Mouse (Mus musculus): ENCODE measurements around the gene Zmiz1. TPM values are rescaled to one million over a fixed set of nuclear protein-coding genes. Genes with fewer than 3 reads are reported as not detected.

Zmiz1 gene
- polyA plus RNA-seq, 1 experiment = 99.2 TPM

DNA sequence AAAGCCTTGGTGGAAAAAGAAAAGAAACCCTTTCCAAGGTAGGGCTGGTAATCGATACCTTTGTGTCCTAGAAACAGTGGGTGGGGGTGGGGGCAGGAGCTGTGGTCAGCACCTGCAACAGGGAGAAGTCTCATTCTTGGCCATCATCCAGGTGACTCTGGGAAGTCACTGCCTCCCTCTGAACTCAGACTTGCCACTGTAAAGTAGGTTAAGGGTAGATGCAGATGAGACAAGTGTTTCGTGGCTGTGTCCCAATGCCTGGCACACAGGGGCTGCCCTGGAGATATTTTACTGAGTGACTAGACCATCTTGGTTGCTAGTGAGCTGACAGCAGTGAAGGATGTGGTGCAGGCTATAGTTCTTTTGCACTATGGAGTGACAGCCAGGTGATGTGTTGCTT is 79.5 kb downstream of the Zmiz1 start:
- no peak for TF ChIP-seq CTCF (IDR thresholded peaks at IDR 0.05; ENCODE audit: low read depth, low read length)
- no peak for TF ChIP-seq POLR2A (IDR thresholded peaks at IDR 0.05; ENCODE audit: borderline replicate concordance, low read depth, low read length)
- no peak overlapping the region for H3K4me3 ChIP-seq (ENCODE audit: insufficient read depth, low read length)
- no peak overlapping the region for H3K27ac ChIP-seq (ENCODE audit: insufficient read depth, low read depth, low read length)
- H3K4me1 ChIP-seq (ENCODE audit: control insufficient read depth, insufficient read depth, low read length) = peaks cover 16% of the 10 kb centered on the region; the same call in 1 of the 2 replicates

DNA sequence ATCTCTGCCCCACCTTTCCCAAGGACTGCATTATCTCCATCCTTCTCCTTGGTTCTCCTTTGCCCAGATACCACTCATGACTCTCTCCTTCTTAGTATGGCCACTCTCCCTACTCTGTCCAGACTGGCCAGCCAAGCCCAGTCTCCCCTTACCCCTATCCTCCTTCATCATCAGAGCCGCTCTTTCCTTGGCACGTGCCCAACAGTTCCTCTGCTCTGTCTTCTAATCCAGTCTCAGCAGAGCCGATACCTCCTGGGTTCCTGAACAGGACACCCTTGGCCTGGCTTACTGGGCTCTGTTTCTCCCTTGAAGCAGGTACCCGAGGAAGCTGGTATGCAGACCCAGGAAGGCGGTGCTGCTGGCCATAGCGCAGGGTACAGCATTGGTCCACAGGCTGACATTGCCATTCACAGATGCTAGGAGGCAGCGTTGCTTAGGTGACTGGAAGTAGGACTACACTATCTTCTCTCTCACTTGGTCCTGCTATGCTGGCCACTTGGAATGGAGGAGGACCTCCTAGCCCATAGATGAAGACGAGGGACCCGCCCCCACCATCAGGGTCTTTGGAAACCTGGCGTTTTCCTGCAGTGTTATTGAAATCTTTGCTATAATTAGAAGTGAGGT is 80.6 kb downstream of the Zmiz1 start:
- Histone ChIP-seq H3K27ac (ENCODE audit: insufficient read depth, low read depth, low read length) (no peak overlapping the region), H3K4me3 (ENCODE audit: insufficient read depth, low read length) (no peak overlapping the region), H3K4me1 (ENCODE audit: control insufficient read depth, insufficient read depth, low read length) (peaks cover 14% of the 10 kb centered on the region; the same call in 1 of the 2 replicates)
- TF ChIP-seq CTCF (IDR thresholded peaks at IDR 0.05; ENCODE audit: low read depth, low read length) (no peak), POLR2A (IDR thresholded peaks at IDR 0.05; ENCODE audit: borderline replicate concordance, low read depth, low read length) (no peak)

DNA sequence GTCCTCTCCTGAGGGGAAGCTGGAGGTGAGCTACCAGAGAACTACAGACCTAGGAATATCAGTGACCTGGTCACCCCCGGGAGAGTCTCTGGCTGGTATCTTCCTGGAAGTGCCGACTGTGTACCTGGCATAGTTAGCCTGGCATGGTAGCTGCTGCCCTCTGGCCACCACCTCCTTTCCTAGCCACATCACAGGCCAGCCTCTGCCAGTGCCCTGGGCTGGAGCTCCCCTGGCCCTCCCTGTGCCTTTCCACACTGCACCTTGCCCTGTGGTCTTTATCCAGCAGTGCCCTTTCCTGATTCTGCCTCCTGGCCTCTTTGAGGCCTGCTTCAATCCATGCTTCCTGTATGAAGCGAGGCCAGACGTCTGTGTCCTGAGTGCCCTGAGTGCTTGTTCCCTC is 81.2 kb downstream of the Zmiz1 start:
- Histone ChIP-seq H3K27ac (ENCODE audit: insufficient read depth, low read depth, low read length) (no peak overlapping the region), H3K4me3 (ENCODE audit: insufficient read depth, low read length) (no peak overlapping the region), H3K4me1 (ENCODE audit: control insufficient read depth, insufficient read depth, low read length) (peaks cover 10% of the 10 kb centered on the region; the same call in 1 of the 2 replicates)
- TF ChIP-seq POLR2A (IDR thresholded peaks at IDR 0.05; ENCODE audit: borderline replicate concordance, low read depth, low read length) = no peak
- no peak for TF ChIP-seq CTCF (IDR thresholded peaks at IDR 0.05; ENCODE audit: low read depth, low read length)

DNA sequence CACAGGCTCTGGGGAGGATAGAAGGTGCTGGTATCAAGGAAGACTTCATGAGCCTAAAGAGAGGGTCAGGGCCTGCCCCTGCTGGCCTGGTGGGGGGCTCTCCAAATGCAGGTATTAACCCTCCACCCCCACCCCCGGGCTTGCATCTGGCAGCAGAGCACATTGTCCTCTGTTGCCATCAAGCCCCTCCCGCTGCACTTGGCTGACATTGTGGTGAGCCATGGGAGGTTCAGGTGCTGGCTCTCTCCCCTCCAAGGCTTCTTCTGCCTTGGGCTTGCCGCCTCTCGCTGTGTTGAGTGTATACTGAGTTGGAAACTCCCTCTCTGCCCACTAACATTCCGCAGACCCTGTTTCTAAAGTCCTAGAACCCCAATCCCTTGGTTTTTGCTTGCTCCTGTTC is 82.2 kb downstream of the Zmiz1 start:
- Histone ChIP-seq H3K27ac (ENCODE audit: insufficient read depth, low read depth, low read length) (no peak overlapping the region), H3K4me3 (ENCODE audit: insufficient read depth, low read length) (no peak overlapping the region), H3K4me1 (ENCODE audit: control insufficient read depth, insufficient read depth, low read length) (peaks cover 10% of the 10 kb centered on the region; the same call in 1 of the 2 replicates)
- TF ChIP-seq POLR2A (IDR thresholded peaks at IDR 0.05; ENCODE audit: borderline replicate concordance, low read depth, low read length) (no peak), CTCF (IDR thresholded peaks at IDR 0.05; ENCODE audit: low read depth, low read length) (no peak)

DNA sequence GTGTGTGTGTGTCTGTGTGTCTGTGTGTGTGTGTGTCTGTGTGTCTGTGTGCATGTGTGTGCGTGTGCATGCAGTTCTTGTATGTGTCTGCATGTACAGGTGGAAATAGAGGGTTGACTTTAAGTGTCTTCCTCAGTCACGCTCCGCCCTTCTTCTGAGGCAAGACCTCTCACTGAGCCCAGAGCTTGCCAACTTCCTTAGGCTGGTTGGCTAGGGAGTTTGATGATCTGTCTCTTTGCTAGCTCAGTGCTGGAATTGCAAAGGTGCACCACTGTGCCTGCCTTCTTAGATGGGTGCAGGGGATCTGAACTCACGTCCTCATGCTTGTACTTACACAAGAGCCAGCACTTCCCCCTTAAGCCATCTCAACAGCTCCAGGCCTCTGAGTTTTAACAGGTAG is 84.1 kb downstream of the Zmiz1 start:
- TF ChIP-seq POLR2A (IDR thresholded peaks at IDR 0.05; ENCODE audit: borderline replicate concordance, low read depth, low read length) = no peak
- Histone ChIP-seq H3K4me3 (ENCODE audit: insufficient read depth, low read length) (no peak overlapping the region), H3K4me1 (ENCODE audit: control insufficient read depth, insufficient read depth, low read length) (peaks cover 24% of the 10 kb centered on the region), H3K27ac (ENCODE audit: insufficient read depth, low read depth, low read length) (no peak overlapping the region)

DNA sequence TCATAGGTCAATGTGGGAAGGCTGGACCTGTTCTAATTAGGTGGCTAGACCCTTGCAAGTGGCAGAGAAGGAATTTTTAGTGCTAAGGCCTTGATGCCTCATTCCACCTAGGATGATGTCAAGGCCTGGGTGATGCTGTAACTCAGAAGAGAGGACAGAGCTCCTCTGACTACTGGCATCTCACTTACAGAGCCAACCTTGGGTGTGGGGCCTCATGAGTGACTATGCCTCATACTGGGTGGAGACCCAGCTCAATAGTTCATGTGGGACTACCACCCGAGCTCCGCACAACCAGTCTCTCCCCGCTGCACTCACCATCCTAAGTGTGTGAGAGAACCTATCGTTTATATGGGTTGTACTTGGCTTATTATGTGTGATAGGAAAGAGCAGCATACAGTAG is 84.9 kb downstream of the Zmiz1 start:
- no peak overlapping the region for H3K27ac ChIP-seq (ENCODE audit: insufficient read depth, low read depth, low read length)
- no peak overlapping the region for H3K4me3 ChIP-seq (ENCODE audit: insufficient read depth, low read length)
- TF ChIP-seq POLR2A (IDR thresholded peaks at IDR 0.05; ENCODE audit: borderline replicate concordance, low read depth, low read length) = no peak
- no peak for TF ChIP-seq CTCF (IDR thresholded peaks at IDR 0.05; ENCODE audit: low read depth, low read length)
- H3K4me1 ChIP-seq (ENCODE audit: control insufficient read depth, insufficient read depth, low read length) = peaks cover 26% of the 10 kb centered on the region

DNA sequence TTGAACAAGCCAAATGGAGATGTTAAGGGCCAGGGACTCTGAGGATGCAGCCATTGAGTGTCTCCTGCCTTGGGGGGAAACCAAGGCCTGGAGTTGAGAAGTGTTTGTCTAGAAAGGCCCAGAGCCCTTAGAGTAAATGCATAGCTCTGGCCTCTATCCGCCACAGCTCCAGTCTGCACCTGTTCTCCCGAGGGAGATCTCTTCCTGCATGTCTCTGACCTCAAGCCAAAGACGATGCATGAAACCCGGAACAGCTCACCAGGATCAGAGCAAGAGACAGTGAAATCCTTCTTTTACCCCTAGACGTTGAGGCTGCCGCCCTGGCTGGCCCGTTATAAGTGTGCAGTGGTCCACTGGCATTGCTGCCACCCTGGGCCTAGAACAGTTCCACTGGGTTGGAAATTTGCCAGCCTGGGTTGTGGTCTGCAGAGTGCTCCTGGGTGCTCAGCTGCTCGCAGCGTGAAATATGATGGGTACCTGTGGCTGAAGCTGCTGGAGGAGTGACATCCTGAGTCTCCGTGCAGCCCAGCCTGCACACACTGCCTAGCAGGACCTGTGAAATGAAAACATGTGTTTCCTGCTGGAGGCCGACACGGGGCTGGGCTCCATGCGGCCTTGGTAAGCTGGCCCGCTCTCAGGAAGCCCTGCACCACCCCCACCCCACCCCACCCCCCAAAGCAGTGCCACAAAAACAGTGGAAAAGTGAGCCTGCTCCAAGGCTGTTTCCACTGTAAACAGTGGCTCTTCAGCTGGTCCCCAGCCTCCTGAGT is 88.1 kb downstream of the Zmiz1 start:
- Histone ChIP-seq H3K4me3 (ENCODE audit: insufficient read depth, low read length) (no peak overlapping the region), H3K4me1 (ENCODE audit: control insufficient read depth, insufficient read depth, low read length) (peaks cover 23% of the 10 kb centered on the region), H3K27ac (ENCODE audit: insufficient read depth, low read depth, low read length) (peak overlapping the region; percentile 32)
- TF ChIP-seq CTCF (IDR thresholded peaks at IDR 0.05; ENCODE audit: low read depth, low read length) (no peak), POLR2A (IDR thresholded peaks at IDR 0.05; ENCODE audit: borderline replicate concordance, low read depth, low read length) (no peak)

DNA sequence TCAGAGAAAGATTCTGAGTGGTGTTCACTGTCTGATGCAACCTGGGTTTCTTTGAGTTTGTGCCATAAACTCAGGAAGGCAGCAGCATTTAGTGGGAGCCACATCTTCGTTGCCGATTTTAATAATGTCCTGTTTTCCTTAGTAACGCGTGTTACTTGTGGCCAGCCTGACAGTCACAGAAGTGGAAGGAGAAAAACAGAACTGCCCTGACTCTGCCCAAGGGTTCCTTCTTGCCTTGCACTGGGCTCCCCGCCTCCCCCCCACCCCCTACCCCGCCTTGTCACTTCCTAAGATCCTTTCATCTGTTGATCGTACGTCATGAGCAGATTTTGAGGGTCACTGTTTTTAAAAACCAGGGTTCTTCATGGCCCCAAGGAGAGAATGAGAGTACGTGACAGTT is 88.9 kb downstream of the Zmiz1 start:
- Histone ChIP-seq H3K27ac (ENCODE audit: insufficient read depth, low read depth, low read length) (peak overlapping the region; percentile 32), H3K4me1 (ENCODE audit: control insufficient read depth, insufficient read depth, low read length) (peaks cover 16% of the 10 kb centered on the region), H3K4me3 (ENCODE audit: insufficient read depth, low read length) (no peak overlapping the region)
- no peak for TF ChIP-seq POLR2A (IDR thresholded peaks at IDR 0.05; ENCODE audit: borderline replicate concordance, low read depth, low read length)

DNA sequence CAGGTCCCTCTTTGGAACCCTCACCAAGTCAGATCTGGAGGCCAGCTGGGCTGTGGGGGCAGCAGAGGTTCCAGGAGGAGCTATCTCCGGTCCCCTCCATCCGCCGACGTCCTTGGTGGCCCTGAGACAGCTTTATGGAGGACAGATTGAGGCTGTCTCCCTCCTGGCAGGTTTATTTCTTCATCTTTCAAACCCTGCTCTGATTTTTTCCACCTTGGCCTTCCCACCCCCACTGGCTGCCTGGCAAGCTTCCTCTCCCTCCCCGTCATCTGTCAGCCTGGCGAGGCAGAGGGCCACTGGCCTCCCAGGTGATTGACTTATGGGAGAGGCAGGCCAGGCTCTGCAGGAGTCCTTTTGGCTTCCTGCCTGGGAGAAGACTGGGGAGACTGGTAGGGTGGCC is 89.7 kb downstream of the Zmiz1 start:
- H3K27ac ChIP-seq (ENCODE audit: insufficient read depth, low read depth, low read length) = no peak overlapping the region
- H3K4me1 ChIP-seq (ENCODE audit: control insufficient read depth, insufficient read depth, low read length) = peaks cover 16% of the 10 kb centered on the region

DNA sequence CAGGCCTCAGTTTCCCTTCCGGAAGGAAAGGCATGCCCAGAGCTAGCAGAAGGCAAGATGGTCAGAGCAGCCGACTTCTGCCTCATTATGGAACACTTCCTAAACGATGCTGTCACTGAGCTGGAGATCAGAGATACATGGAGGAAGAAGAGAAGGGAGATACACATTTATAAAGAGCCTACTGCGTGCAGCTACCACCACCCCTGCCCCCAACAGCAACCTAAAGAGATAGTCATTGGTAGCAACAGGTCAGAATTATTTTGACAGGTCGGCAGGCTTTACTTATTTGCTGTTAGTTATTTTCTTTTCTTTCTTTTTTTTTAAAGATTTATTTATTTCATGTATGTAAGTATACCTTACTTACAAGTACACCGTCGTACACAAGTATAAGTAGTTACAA is 90.1 kb downstream of the Zmiz1 start:
- Histone ChIP-seq H3K27ac (ENCODE audit: insufficient read depth, low read depth, low read length) (no peak overlapping the region), H3K4me1 (ENCODE audit: control insufficient read depth, insufficient read depth, low read length) (peaks cover 16% of the 10 kb centered on the region), H3K4me3 (ENCODE audit: insufficient read depth, low read length) (no peak overlapping the region)
- TF ChIP-seq CTCF (IDR thresholded peaks at IDR 0.05; ENCODE audit: low read depth, low read length) (no peak), POLR2A (IDR thresholded peaks at IDR 0.05; ENCODE audit: borderline replicate concordance, low read depth, low read length) (no peak)

More for the DNA sequence above, 89.7 kb downstream of the Zmiz1 start:
- TF ChIP-seq POLR2A (IDR thresholded peaks at IDR 0.05; ENCODE audit: borderline replicate concordance, low read depth, low read length) (no peak), CTCF (IDR thresholded peaks at IDR 0.05; ENCODE audit: low read depth, low read length) (no peak)
- no peak overlapping the region for H3K4me3 ChIP-seq (ENCODE audit: insufficient read depth, low read length)

Data from bone marrow macrophage, adult 2 months (primary cell).